Mouse (Mus musculus): ENCODE results near the gene Krt78. TPM values are rescaled to one million over a fixed set of nuclear protein-coding genes. Genes with fewer than 3 reads are reported as not detected.

Krt78 gene
- polyA plus RNA-seq, 1 experiment from 2014 or later = 1.7 TPM

GRCm38 (mm10) chr15:101925041-101925440 is 29.0 kb downstream of the Krt78 start:
- H3K36me3 ChIP-seq (ENCODE audit: control insufficient read depth, insufficient read depth, low read length) = no peaks in the 10 kb centered on the region
- no peak for DNase-seq (ENCODE audit: low spot score)
- no peak overlapping the region for H3K27ac ChIP-seq (replicated peaks; ENCODE audit: low read depth, low read length)
- ATAC-seq (ENCODE audit: low read depth) = no peak
- H3K9me3 ChIP-seq (ENCODE audit: control insufficient read depth, low read length) = no peaks in the 10 kb centered on the region
- H3K9ac ChIP-seq (ENCODE audit: low read depth, low read length) = no peak overlapping the region
- H3K4me2 ChIP-seq (ENCODE audit: low read depth, low read length) = no peak overlapping the region
- 79% methylated on average over 1 of the region's 1 CpGs for WGBS
- H3K4me1 ChIP-seq (ENCODE audit: control insufficient read depth, insufficient read depth, low read length) = peaks cover 7% of the 10 kb centered on the region
- H3K4me3 ChIP-seq (ENCODE audit: low read depth, low read length) = no peak overlapping the region
- H3K27me3 ChIP-seq (replicated peaks; ENCODE audit: control insufficient read depth, insufficient read depth, low read length) = peaks cover 10% of the 10 kb centered on the region; the same call in 1 of the 2 replicates

DNA sequence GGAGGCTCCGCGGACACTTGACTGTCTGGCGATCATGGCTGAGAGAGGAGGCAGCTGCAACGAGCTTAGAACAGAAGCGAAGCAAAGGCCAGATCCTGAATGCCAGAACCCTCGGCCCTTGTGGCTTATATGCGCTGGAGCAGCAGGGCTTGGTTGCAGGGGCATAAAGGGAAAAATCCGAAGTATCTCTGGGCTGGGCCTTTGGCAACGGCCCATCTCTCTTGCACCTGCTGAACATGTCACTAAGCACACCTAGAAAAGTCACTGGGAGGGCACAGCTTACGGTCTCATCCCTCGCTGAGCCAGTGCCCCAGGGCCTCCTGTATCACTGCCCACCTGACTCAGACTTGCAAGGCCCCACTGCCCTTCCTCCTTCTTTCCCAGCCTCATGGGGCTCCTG is 29.5 kb downstream of the Krt78 start, which contains the start of gene Krt4:
TSS of gene Krt4 (minus strand) at position 101 of the 400 bp plus-strand sequence.
- WGBS = 72% methylated on average over 11 of the region's 11 CpGs
- no peaks in the 10 kb centered on the region for H3K36me3 ChIP-seq (ENCODE audit: control insufficient read depth, insufficient read depth, low read length)
- no peak for ATAC-seq (ENCODE audit: low read depth)
- no peak for DNase-seq (ENCODE audit: low spot score)
- H3K27ac ChIP-seq (replicated peaks; ENCODE audit: low read depth, low read length) = no peak within 1 kb of the TSS
- H3K4me3 ChIP-seq (ENCODE audit: low read depth, low read length) = no peak within 1 kb of the TSS
- H3K9me3 ChIP-seq (ENCODE audit: control insufficient read depth, low read length) = no peaks in the 10 kb centered on the region
- H3K9ac ChIP-seq (ENCODE audit: low read depth, low read length) = no peak within 1 kb of the TSS
- peaks cover 6% of the 10 kb centered on the region; the same call in 1 of the 2 replicates for H3K27me3 ChIP-seq (replicated peaks; ENCODE audit: control insufficient read depth, insufficient read depth, low read length)
- peaks cover 3% of the 10 kb centered on the region for H3K4me1 ChIP-seq (ENCODE audit: control insufficient read depth, insufficient read depth, low read length)
- no peak within 1 kb of the TSS for H3K4me2 ChIP-seq (ENCODE audit: low read depth, low read length)

DNA sequence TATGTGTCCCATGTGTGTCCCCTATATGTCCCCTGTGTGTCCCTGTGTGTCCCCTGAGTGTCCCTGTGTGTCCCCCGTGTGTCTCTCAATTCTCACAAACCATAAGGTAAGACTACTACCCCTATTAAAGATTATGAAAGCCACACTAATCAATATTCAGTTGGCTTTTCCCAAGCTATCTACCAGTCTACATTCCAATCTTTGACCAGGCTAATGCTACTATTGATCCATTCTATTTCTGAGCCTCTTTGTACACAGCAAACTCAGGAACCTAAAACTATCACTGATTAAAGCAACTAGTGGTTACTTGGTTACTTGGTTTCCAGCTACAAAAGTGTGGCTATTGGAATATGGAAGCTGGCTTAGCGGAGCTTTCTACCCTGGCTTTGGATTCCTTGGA is 31.8 kb downstream of the Krt78 start:
- no peaks in the 10 kb centered on the region for H3K9me3 ChIP-seq (ENCODE audit: control insufficient read depth, low read length)
- WGBS = 90% methylated on average over 2 of the region's 2 CpGs
- H3K9ac ChIP-seq (ENCODE audit: low read depth, low read length) = no peak overlapping the region
- H3K27me3 ChIP-seq (replicated peaks; ENCODE audit: control insufficient read depth, insufficient read depth, low read length) = no peaks in the 10 kb centered on the region
- H3K27ac ChIP-seq (replicated peaks; ENCODE audit: low read depth, low read length) = no peak overlapping the region
- no peaks in the 10 kb centered on the region for H3K4me1 ChIP-seq (ENCODE audit: control insufficient read depth, insufficient read depth, low read length)
- no peak for ATAC-seq (ENCODE audit: low read depth)
- H3K4me2 ChIP-seq (ENCODE audit: low read depth, low read length) = no peak overlapping the region
- H3K4me3 ChIP-seq (ENCODE audit: low read depth, low read length) = no peak overlapping the region
- DNase-seq (ENCODE audit: low spot score) = no peak
- no peaks in the 10 kb centered on the region for H3K36me3 ChIP-seq (ENCODE audit: control insufficient read depth, insufficient read depth, low read length)

DNA sequence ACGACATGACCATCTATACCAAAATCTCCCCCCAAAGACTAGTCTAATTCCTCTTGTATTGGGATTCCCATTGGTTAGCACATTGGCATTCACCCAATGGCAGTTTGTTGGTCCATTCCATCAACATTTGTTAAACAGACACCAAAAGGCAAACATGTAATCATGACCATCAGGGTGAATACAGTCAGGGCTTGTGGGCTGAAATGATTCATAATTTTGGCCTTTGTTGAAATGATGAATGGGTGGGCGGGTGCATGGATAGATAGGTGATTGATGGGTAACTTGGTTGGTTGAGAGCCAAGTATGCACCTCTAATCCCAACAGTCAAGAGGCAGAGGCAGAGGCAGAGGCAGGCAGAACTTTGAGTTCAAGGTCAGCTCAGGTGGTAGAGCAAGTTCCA is 38.0 kb downstream of the Krt78 start:
- Histone ChIP-seq H3K27ac (replicated peaks; ENCODE audit: low read depth, low read length) (no peak overlapping the region), H3K36me3 (ENCODE audit: control insufficient read depth, insufficient read depth, low read length) (no peaks in the 10 kb centered on the region), H3K4me1 (ENCODE audit: control insufficient read depth, insufficient read depth, low read length) (no peaks in the 10 kb centered on the region), H3K27me3 (replicated peaks; ENCODE audit: control insufficient read depth, insufficient read depth, low read length) (no peaks in the 10 kb centered on the region), H3K9ac (ENCODE audit: low read depth, low read length) (no peak overlapping the region), H3K4me3 (ENCODE audit: low read depth, low read length) (no peak overlapping the region), H3K4me2 (ENCODE audit: low read depth, low read length) (no peak overlapping the region), H3K9me3 (ENCODE audit: control insufficient read depth, low read length) (no peaks in the 10 kb centered on the region)
- 67% methylated on average over 2 of the region's 2 CpGs for WGBS
- no peak for ATAC-seq (ENCODE audit: low read depth)
- DNase-seq (ENCODE audit: low spot score) = no peak

GRCm38 (mm10) chr15:101904849-101905248 is 49.2 kb downstream of the Krt78 start:
- WGBS = 84% methylated on average over 5 of the region's 5 CpGs
- H3K27ac ChIP-seq (replicated peaks; ENCODE audit: low read depth, low read length) = no peak overlapping the region
- H3K4me3 ChIP-seq (ENCODE audit: low read depth, low read length) = no peak overlapping the region
- no peak overlapping the region for H3K9ac ChIP-seq (ENCODE audit: low read depth, low read length)
- H3K27me3 ChIP-seq (replicated peaks; ENCODE audit: control insufficient read depth, insufficient read depth, low read length) = no peaks in the 10 kb centered on the region
- peaks cover 6% of the 10 kb centered on the region; the same call in 1 of the 2 replicates for H3K4me1 ChIP-seq (ENCODE audit: control insufficient read depth, insufficient read depth, low read length)
- no peaks in the 10 kb centered on the region for H3K9me3 ChIP-seq (ENCODE audit: control insufficient read depth, low read length)
- ATAC-seq (ENCODE audit: low read depth) (no peak), DNase-seq (ENCODE audit: low spot score) (no peak)
- no peak overlapping the region for H3K4me2 ChIP-seq (ENCODE audit: low read depth, low read length)
- no peaks in the 10 kb centered on the region for H3K36me3 ChIP-seq (ENCODE audit: control insufficient read depth, insufficient read depth, low read length)

DNA sequence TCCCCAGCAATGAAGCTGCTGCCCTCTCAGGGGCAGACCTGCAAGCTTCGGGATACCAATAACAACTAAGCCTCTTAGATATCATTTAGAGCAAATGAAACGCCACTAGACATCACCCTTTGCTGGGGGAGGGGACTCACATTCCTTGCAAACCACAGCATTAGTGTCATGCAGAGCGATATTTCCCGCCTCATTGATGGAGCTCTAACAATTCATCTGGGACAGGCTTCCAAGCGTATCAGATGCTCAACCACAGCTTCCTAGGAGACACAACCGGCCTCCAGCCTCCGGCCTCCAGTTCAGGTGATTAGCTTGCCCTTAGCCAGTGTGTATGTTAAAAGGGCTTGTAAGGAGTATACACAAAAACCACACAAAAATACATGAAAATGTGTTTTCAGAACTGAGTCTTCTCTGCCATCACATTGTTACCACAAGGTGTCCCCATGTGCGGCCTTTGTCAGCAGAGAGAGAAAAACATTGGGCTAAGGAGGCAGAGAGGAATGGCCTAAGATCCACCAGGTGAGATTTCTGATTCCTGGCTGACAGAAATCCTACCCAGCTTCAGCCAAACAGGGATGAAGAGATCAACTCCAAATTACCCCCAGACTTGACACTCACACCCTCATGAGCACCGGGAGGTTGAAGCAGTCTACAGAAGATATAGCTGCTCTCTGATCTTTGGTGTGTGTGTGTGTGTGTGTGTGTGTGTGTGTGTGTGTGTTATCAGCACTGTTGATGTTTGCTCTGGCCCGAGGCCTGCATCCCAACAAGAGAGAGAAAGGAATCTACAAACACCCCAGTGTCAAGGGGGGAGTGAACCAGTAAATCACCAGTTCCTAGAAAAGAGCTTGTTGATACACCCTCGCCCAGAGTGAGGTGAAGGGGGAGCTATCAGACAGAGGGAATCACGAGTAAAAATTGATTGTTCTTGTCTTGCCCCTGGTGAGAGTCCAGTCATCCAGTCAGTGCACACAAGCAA is 51.6 kb downstream of the Krt78 start:
- Histone ChIP-seq H3K4me2 (ENCODE audit: low read depth, low read length) (no peak overlapping the region), H3K36me3 (ENCODE audit: control insufficient read depth, insufficient read depth, low read length) (no peaks in the 10 kb centered on the region), H3K27ac (replicated peaks; ENCODE audit: low read depth, low read length) (no peak overlapping the region), H3K4me1 (ENCODE audit: control insufficient read depth, insufficient read depth, low read length) (peaks cover 6% of the 10 kb centered on the region; the same call in 1 of the 2 replicates), H3K4me3 (ENCODE audit: low read depth, low read length) (no peak overlapping the region), H3K9ac (ENCODE audit: low read depth, low read length) (no peak overlapping the region), H3K9me3 (ENCODE audit: control insufficient read depth, low read length) (no peaks in the 10 kb centered on the region), H3K27me3 (replicated peaks; ENCODE audit: control insufficient read depth, insufficient read depth, low read length) (no peaks in the 10 kb centered on the region)
- ATAC-seq (ENCODE audit: low read depth) (0 out of 2 replicates have a peak, but pooled peaks have one; percentile 15), DNase-seq (ENCODE audit: low spot score) (peak; percentile 47)
- 40% methylated on average over 12 of the region's 12 CpGs for WGBS

Other genes starting within 250 kb of the Krt78 start
- gene Krt5, start 241.4 kb downstream of the Krt78 start, polyA plus RNA-seq (2014; fragmentation: Nextera tagmentation; extraction: Ambion mirVana) = 142 and 153 TPM in 2 replicates
- gene Krt71, start 211.2 kb downstream of the Krt78 start, polyA plus RNA-seq (2014; fragmentation: Nextera tagmentation; extraction: Ambion mirVana) = 9.3 and 14.3 TPM in 2 replicates
- 0.51 and 0.81 TPM in 2 replicates for gene Krt72, start 167.8 kb downstream of the Krt78 start, polyA plus RNA-seq (2014; fragmentation: Nextera tagmentation; extraction: Ambion mirVana)
- gene Krt73, start 151.9 kb downstream of the Krt78 start, polyA plus RNA-seq (2014; fragmentation: Nextera tagmentation; extraction: Ambion mirVana) = 3.3 and 3.4 TPM in 2 replicates
- 0.10 TPM in 1 of 2 replicates, not detected in the other for gene Krt2, start 136.1 kb downstream of the Krt78 start, polyA plus RNA-seq (2014; fragmentation: Nextera tagmentation; extraction: Ambion mirVana)
- 67.2 and 111 TPM in 2 replicates for gene Krt1, start 103.5 kb downstream of the Krt78 start, polyA plus RNA-seq (2014; fragmentation: Nextera tagmentation; extraction: Ambion mirVana)
- gene Krt77, start 84.6 kb downstream of the Krt78 start, polyA plus RNA-seq (2014; fragmentation: Nextera tagmentation; extraction: Ambion mirVana) = 14.6 and 20.3 TPM in 2 replicates
- 0.31 and 0.68 TPM in 2 replicates for gene Krt76, start 61.4 kb downstream of the Krt78 start, polyA plus RNA-seq (2014; fragmentation: Nextera tagmentation; extraction: Ambion mirVana)
- gene Krt4, start 29.6 kb downstream of the Krt78 start, polyA plus RNA-seq (2014; fragmentation: Nextera tagmentation; extraction: Ambion mirVana) = 66.3 and 145 TPM in 2 replicates
- 8.9 and 9.2 TPM in 2 replicates for gene Krt79, start 14.0 kb downstream of the Krt78 start, polyA plus RNA-seq (2014; fragmentation: Nextera tagmentation; extraction: Ambion mirVana)
- gene Krt8, start 50.2 kb upstream of the Krt78 start, polyA plus RNA-seq (2014; fragmentation: Nextera tagmentation; extraction: Ambion mirVana) = 69.1 and 105 TPM in 2 replicates
- gene Krt18, start 73.9 kb upstream of the Krt78 start, polyA plus RNA-seq (2014; fragmentation: Nextera tagmentation; extraction: Ambion mirVana) = 61.0 and 70.0 TPM in 2 replicates
- gene Eif4b, start 119.5 kb upstream of the Krt78 start, polyA plus RNA-seq (2014; fragmentation: Nextera tagmentation; extraction: Ambion mirVana) = 123 and 141 TPM in 2 replicates
- gene Tns2, start 146.1 kb upstream of the Krt78 start, polyA plus RNA-seq (2014; fragmentation: Nextera tagmentation; extraction: Ambion mirVana) = 45.9 and 56.4 TPM in 2 replicates
- gene Spryd3, start 181.9 kb upstream of the Krt78 start, polyA plus RNA-seq (2014; fragmentation: Nextera tagmentation; extraction: Ambion mirVana) = 19.2 TPM in 2 replicates
- gene Igfbp6, start 190.1 kb upstream of the Krt78 start, polyA plus RNA-seq (2014; fragmentation: Nextera tagmentation; extraction: Ambion mirVana) = 15.0 and 20.1 TPM in 2 replicates
- gene Soat2, start 196.2 kb upstream of the Krt78 start, polyA plus RNA-seq (2014; fragmentation: Nextera tagmentation; extraction: Ambion mirVana) = 0.17 and 0.63 TPM in 2 replicates
- 48.6 and 49.8 TPM in 2 replicates for gene Zfp740, start 249.0 kb upstream of the Krt78 start, polyA plus RNA-seq (2014; fragmentation: Nextera tagmentation; extraction: Ambion mirVana)

Measured in embryonic facial prominence, embryonic 14.5 days (tissue).